Mouse (Mus musculus): ENCODE data around the gene A4gnt.
A peak's percentile ranks its signal among the peaks of the same experiment; 100 is the strongest.

Gene A4gnt

DNA sequence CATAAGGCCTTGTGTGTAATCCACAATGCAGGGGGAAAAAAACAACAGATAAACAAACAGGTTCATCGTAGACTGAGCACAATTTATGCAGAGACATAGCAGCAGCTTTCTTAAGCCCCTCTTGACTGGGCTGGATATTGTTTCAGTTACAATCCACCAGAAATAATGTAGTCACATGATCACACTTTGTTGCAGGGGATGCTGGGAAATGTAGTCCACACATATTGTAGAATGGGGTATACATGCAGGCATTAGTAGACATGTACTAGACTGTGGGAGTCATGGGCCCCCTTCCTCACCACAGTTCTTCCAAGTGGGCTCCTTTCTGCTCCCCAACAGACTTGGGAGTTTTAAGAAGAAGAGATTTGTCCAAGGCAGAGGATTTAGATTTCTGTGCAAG, 24.5 kb downstream of the A4gnt start:
- no peak for DNase-seq (ENCODE audit: low spot score)

DNA sequence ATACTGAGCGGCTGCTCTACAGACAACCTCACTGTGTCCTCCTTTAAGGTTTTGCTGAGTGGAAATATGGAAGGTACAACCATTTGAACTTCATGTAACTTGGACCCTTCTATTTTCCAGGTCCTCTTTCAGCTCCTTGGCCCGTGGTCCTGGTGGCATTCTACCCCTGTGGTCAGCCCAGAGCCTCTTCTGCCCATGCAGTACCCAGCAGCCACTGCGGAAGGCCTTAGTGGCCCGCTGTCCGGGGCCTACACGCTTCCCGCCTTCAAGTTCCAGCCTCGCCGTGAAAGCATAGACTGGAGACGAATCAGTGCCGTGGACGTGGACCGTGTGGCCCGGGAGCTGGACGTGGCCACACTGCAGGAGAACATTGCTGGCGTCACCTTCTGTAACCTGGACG, 24.9 kb downstream of the A4gnt start:
- DNase-seq (ENCODE audit: low spot score): no peak

DNA sequence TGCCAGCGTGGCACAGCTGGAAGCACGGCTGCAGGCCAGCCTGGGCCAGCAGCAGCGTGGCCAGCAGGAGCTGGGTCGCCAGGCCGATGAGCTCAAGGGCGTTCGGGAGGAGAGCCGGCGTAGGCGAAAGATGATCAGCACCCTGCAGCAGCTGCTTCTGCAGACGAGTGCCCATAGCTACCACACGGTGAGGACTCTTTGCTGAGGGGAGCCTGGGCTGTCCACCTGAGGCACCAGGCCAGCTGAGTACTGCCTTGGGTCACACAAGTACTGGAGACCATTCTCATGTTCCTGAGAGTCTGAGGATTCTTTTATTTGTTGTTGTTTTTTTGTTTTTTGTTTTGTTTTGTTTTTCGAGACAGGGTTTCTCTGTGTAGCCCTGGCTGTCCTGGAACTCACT, 25.4 kb downstream of the A4gnt start:
- no peak for DNase-seq (ENCODE audit: low spot score)

DNA sequence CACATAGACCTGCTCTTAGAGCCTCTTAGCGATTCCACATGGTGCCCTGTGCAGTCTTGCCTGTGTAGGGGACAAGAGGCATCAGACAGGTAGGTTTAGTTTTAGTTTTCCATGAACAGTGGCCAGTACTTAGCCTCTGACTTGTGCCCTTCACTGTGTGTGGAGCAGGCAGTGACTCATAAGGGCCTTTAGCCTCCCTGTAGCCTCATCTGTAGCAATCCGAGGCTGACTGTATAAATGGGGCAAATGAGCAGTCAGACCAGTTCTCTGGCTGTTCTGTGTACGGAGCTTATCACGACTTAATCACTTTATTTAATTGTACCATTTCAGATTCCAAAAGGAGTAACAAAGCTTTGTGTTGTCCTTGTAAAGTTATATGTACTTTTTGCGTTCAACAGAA, 27.7 kb downstream of the A4gnt start:
- DNase-seq (ENCODE audit: low spot score): peak; percentile 58

DNA sequence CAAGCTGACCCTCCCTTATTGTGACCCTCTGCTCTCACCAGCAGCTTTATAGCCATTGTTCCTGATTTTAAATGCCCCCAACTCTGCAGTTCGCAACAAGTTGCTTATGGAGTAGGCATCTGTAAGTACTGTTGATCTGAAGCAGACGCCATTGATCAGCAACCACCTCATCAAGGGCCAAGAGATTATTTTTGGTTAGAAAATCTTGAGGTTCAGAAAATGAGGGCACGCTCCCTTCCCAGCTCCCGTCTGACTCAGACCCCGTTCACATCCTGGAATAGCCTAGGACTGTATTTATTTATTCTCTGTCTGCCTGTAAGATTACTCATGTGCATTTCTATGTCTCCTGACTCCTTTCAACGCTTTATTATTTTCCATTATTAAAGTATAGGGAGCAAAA, 33.1 kb downstream of the A4gnt start:
- no peak for DNase-seq (ENCODE audit: low spot score)

DNA sequence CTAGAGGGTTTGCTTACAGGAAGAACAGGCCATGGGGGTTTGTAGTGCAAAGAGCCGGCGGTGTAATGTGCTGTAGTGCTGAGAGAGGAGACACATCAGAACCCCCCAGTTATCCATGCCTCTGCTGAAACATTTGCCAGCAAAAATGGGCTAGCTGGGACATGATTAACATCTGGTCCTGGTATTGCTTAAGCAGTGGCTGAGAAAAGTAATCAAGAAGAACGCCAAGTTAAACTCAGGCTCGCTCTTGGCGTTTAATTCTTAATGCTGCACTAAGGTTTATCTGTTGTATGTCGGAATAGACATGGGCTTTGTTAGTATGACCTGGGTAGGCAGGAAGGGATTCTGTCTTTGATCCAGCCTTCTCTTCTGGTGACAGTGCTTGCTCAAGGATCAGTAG, 33.8 kb downstream of the A4gnt start:
- DNase-seq (ENCODE audit: low spot score): peak; percentile 31

DNA sequence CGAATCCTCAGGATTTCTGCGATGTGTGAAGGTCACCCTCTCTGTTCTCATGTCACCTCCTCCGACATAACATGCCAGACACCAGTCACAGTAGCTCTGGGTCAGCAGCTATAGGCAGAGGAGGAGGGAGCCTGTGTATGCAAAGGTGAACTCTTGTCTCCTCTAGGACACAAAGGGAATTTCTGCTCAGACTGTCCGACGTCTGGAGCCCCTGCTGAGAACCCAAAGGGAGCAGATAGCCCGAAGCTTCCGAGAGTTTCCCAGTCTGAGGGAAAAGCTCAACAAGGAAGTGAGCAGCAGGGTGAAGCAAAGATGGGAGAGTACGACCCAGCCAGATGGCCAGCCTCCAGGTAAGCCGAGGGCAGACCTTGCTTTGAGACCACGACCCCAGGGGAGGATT, 48.5 kb downstream of the A4gnt start:
- DNase-seq (ENCODE audit: low spot score): no peak

DNA sequence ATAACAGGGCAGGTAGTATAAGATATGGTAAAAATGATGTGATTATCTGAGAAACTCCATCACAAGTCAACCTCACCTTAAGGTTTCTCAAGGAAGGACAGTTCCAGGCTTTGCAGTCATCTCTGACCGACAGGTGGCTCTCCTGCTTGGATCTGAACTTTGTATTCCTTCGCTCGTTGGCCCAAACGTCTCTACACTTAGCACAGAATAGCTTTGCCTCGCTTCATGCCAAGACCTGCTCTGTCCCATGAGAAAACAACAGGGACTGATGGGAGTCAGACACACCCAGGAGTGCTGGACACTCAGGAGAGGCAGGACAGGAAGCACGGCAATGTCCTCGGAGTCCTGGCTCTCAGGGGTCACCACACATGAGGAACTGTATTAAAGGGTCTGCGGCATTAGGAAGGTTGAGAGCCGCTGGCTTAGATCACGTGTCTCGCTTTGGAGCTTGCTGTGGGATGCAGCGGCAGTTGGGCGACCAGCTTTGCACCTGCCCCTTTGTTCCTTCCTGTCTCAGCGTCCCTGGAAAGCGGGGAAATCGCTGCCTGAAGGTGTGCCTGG, 49.4 kb downstream of the A4gnt start:
- peak; percentile 37 for DNase-seq (ENCODE audit: low spot score)

DNA sequence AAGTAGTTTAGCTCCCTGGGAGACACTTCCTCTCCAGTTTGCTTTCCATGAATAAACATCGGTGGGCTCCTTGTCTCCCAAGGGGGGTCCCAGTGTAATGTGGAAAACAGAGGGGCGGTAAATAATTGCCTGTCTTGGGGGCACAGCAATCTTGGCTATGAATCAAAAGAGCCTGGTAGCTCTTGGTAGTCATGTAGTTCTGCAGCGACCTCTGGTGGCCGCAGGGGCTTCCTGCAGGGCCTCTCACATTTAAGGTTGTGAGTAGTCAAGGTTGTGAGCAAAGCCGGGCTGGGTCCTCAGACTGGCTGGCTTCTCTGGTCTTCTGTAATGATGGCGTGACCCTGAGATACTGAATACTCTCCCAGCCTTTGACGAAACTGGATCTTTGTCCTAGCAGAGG, 50.1 kb downstream of the A4gnt start:
- DNase-seq (ENCODE audit: low spot score): peak; percentile 65

DNA sequence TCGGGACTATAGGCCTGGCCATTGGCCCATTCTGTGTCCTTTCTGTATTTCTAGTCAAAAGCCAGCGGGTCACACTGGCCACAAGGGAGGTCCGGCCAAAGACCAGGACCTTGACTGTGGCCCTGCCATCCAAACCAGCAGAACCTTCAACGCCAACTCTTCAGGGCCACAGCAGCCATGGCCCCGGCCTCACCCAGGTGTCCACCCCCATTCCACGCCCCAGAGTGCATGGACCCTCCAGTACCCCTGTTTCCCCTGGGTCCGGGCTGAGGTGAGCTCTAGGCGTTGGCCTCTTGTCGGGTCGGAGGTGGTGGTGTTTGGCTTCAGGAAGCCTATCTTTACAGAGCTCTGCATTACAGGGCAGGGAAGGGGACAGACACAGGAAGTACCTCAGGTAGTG, 50.6 kb downstream of the A4gnt start:
- DNase-seq (ENCODE audit: low spot score): no peak

DNA sequence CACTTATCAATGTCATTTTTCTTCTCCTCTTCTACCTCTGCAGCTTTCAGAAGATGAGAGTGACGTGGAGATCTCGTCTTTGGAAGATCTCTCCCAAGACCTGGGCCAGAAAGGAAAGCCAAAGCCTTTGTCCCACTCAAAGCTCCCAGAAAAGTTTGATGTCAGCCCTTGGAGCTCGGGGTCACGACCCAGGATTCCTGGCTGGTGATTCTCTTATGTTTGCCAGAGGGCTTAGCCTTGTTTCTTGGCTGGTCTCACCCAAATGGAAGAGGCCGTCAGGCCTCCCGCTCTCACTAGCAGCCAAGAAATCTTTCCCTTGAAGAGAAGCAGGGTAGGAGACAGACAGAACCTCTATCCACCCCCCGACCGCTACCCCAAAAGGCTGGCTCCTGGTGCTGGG, 55.3 kb downstream of the A4gnt start:
- DNase-seq (ENCODE audit: low spot score): no peak

DNA sequence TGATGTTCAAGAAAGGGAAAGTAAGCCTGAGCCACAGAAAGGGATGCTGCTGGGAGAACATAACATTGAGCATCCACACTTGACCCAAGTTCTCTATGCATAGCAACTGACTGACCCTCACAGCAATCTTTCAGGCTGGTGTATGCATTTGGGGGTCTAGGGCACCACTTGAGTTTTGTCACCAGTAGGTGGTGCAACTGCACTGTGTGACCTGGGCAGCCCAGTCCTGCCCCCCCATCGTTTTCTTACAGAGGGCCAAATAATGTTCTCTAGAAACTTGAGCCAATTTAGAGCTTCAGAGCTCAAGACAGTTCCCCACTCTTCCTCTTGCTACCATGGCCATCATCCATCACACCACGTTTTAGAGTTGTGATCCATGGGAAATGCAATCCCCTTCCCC, 59.3 kb downstream of the A4gnt start:
- no peak for DNase-seq (ENCODE audit: low spot score)
